Mouse (Mus musculus) ES-Bruce4 (cell line): Measurements from ENCODE around the gene Nr5a1. TPM values are rescaled to one million over a fixed set of nuclear protein-coding genes. Genes with fewer than 3 reads are reported as not detected.

Experiments
- H3K27ac ChIP-seq: 2 replicates; pipeline ENCODE4 v1.5.1; 2012; ENCODE audit warnings: low read length, inconsistent platforms; ENCODE audit not compliant: insufficient read depth
- H3K27me3 ChIP-seq: 2 replicates; pipeline ENCODE4 v1.6.1; 2012; ENCODE audit warnings: mild to moderate bottlenecking, low read length, inconsistent platforms; ENCODE audit not compliant: control insufficient read depth, poor library complexity, insufficient read depth, severe bottlenecking
- H3K36me3 ChIP-seq: 2 replicates; pipeline ENCODE4 v1.6.1; 2012; ENCODE audit warnings: inconsistent platforms, mild to moderate bottlenecking, low read length, moderate library complexity; ENCODE audit not compliant: control insufficient read depth, poor library complexity, insufficient read depth, severe bottlenecking
- H3K4me1 ChIP-seq: one replicate; pipeline ENCODE4 v1.8.1; 2011; ENCODE audit warnings: low read length; ENCODE audit not compliant: control insufficient read depth, insufficient read depth
- H3K4me3 ChIP-seq: 2 replicates; pipeline ENCODE4 v1.5.1; 2011; ENCODE audit warnings: low read depth, mild to moderate bottlenecking, low read length
- H3K9ac ChIP-seq: 2 replicates; pipeline ENCODE4 v1.6.1; 2012; ENCODE audit warnings: low read depth, mild to moderate bottlenecking, inconsistent platforms; ENCODE audit not compliant: poor library complexity, severe bottlenecking
- H3K9me3 ChIP-seq: replicated peaks from 2 replicates; pipeline ENCODE4 v1.6.1; 2012; ENCODE audit warnings: mild to moderate bottlenecking, low read length, inconsistent platforms; ENCODE audit not compliant: control insufficient read depth, poor library complexity, insufficient read depth, severe bottlenecking
- CTCF ChIP-seq: IDR thresholded peaks from one replicate; pipeline ENCODE4 v1.8.1; 2011; ENCODE audit warnings: low read depth, low read length
- EP300 ChIP-seq: IDR thresholded peaks from 2 replicates; pipeline ENCODE4 v1.6.1; 2011; ENCODE audit warnings: low read depth, low read length; ENCODE audit not compliant: insufficient read depth
- POLR2A ChIP-seq: IDR thresholded peaks from one replicate; pipeline ENCODE4 v1.8.1; 2011; ENCODE audit warnings: low read length; ENCODE audit not compliant: insufficient read depth
- polyA plus RNA-seq: library from polyadenylated mRNA; stranded (reverse); fragments of >200 nt; gene quantifications from 2 replicates; pipeline ENCODE4 v1.2.4, GENCODE M21; 2011; ENCODE audit warnings: low read depth; ENCODE audit not compliant: missing spikeins, insufficient read depth, insufficient read length

Gene Nr5a1
- polyA plus RNA-seq, 1 experiment, result not detected

GRCm38 (mm10) chr2:38710304-38711241 is 3.8 kb downstream of the Nr5a1 start:
- peak overlapping the region; percentile 21 for H3K4me3 ChIP-seq
- H3K9me3 ChIP-seq, result no peaks in the 10 kb centered on the region
- peaks cover 21% of the 10 kb centered on the region for H3K27me3 ChIP-seq
- TF ChIP-seq EP300 (no peak), CTCF (no peak), POLR2A (no peak)
- H3K4me1 ChIP-seq, result no peaks in the 10 kb centered on the region
- H3K27ac ChIP-seq, result no peak overlapping the region
- H3K36me3 ChIP-seq, result no peaks in the 10 kb centered on the region
- H3K9ac ChIP-seq, result no peak overlapping the region

GRCm38 (mm10) chr2:38708907-38709688 is 5.2 kb downstream of the Nr5a1 start:
- peaks cover 21% of the 10 kb centered on the region for H3K27me3 ChIP-seq
- TF ChIP-seq POLR2A (no peak), CTCF (no peak), EP300 (no peak)

GRCm38 (mm10) chr2:38706661-38707060 is 7.7 kb downstream of the Nr5a1 start:
- peaks cover 14% of the 10 kb centered on the region; the same call in 1 of the 2 replicates for H3K27me3 ChIP-seq
- no peaks in the 10 kb centered on the region for H3K4me1 ChIP-seq
- no peak for TF ChIP-seq CTCF
- no peak for TF ChIP-seq POLR2A
- TF ChIP-seq EP300, result no peak
- H3K36me3 ChIP-seq, result no peaks in the 10 kb centered on the region
- H3K27ac ChIP-seq, result no peak overlapping the region
- H3K4me3 ChIP-seq, result no peak overlapping the region
- no peak overlapping the region for H3K9ac ChIP-seq
- H3K9me3 ChIP-seq, result no peaks in the 10 kb centered on the region

More at GRCm38 (mm10) chr2:38708907-38709688, 5.2 kb downstream of the Nr5a1 start:
- H3K9me3 ChIP-seq, result no peaks in the 10 kb centered on the region
- no peaks in the 10 kb centered on the region for H3K4me1 ChIP-seq
- no peak overlapping the region for H3K9ac ChIP-seq
- no peak overlapping the region for H3K27ac ChIP-seq
- no peaks in the 10 kb centered on the region for H3K36me3 ChIP-seq
- H3K4me3 ChIP-seq, result no peak overlapping the region

- H3K4me3 ChIP-seq, result no peak overlapping the region
- no peaks in the 10 kb centered on the region for H3K4me1 ChIP-seq
- no peaks in the 10 kb centered on the region for H3K36me3 ChIP-seq
- H3K27me3 ChIP-seq, result peaks cover 3% of the 10 kb centered on the region; the same call in 1 of the 2 replicates
- no peak overlapping the region for H3K27ac ChIP-seq
- no peak overlapping the region for H3K9ac ChIP-seq
- no peaks in the 10 kb centered on the region for H3K9me3 ChIP-seq
- TF ChIP-seq EP300, result no peak
- no peak for TF ChIP-seq CTCF
- no peak for TF ChIP-seq POLR2A
These were observed 9.3 kb downstream of the Nr5a1 start for GRCm38 (mm10) chr2:38705036-38705435.

GRCm38 (mm10) chr2:38704336-38704735 is 10.0 kb downstream of the Nr5a1 start:
- H3K27me3 ChIP-seq, result no peaks in the 10 kb centered on the region

More at GRCm38 (mm10) chr2:38704336-38704735, 10.0 kb downstream of the Nr5a1 start:
- Histone ChIP-seq H3K4me1 (no peaks in the 10 kb centered on the region), H3K9me3 (no peaks in the 10 kb centered on the region), H3K36me3 (no peaks in the 10 kb centered on the region), H3K9ac (no peak overlapping the region), H3K27ac (no peak overlapping the region), H3K4me3 (no peak overlapping the region)
- TF ChIP-seq POLR2A, result no peak
- TF ChIP-seq CTCF, result no peak
- no peak for TF ChIP-seq EP300
